Mouse (Mus musculus): ENCODE measurements around the gene Carm1. TPM values are rescaled to one million over a fixed set of nuclear protein-coding genes. Genes with fewer than 3 reads are reported as not detected.
A peak's percentile ranks its signal among the peaks of the same experiment; 100 is the strongest.

The Carm1 gene
- total and polyA plus RNA-seq, 2 experiments from 2014 or later: 25.0 to 84.9 TPM

GRCm38 (mm10) chr9:21598198-21598597 lies 51.5 kb downstream of the Carm1 start:
- ATAC-seq (no peak), DNase-seq (ENCODE audit: low spot score) (peak; percentile 45)
- Histone ChIP-seq H3K36me3 (ENCODE audit: insufficient read depth, low read length) (peaks cover 4% of the 10 kb centered on the region; the same call in 1 of the 2 replicates), H3K4me3 (ENCODE audit: low read length) (no peak overlapping the region), H3K4me1 (ENCODE audit: insufficient read depth, low read length) (no peaks in the 10 kb centered on the region), H3K27me3 (ENCODE audit: insufficient read depth, low read length) (no peaks in the 10 kb centered on the region), H3K4me2 (ENCODE audit: low read depth, low read length) (no peak overlapping the region), H3K9ac (replicated peaks; ENCODE audit: low read length) (no peak overlapping the region), H3K27ac (no peak overlapping the region), H3K9me3 (ENCODE audit: low read length) (no peaks in the 10 kb centered on the region)
- 43% methylated on average over 2 of the region's 2 CpGs for WGBS
- TF ChIP-seq CTCF (IDR thresholded peaks at IDR 0.05; ENCODE audit: low read depth): peak; percentile 48

GRCm38 (mm10) chr9:21600186-21600585 lies 53.5 kb downstream of the Carm1 start:
- no peak for TF ChIP-seq CTCF (IDR thresholded peaks at IDR 0.05; ENCODE audit: low read depth)
- no peak overlapping the region for H3K27ac ChIP-seq
- DNase-seq (ENCODE audit: low spot score) (no peak), ATAC-seq (no peak)
- peaks cover 4% of the 10 kb centered on the region; the same call in 1 of the 2 replicates for H3K36me3 ChIP-seq (ENCODE audit: insufficient read depth, low read length)
- 83% methylated on average over 3 of the region's 3 CpGs for WGBS
- no peak overlapping the region for H3K9ac ChIP-seq (replicated peaks; ENCODE audit: low read length)
- no peaks in the 10 kb centered on the region for H3K4me1 ChIP-seq (ENCODE audit: insufficient read depth, low read length)
- H3K4me3 ChIP-seq (ENCODE audit: low read length): no peak overlapping the region
- H3K4me2 ChIP-seq (ENCODE audit: low read depth, low read length): no peak overlapping the region
- H3K9me3 ChIP-seq (ENCODE audit: low read length): no peaks in the 10 kb centered on the region
- H3K27me3 ChIP-seq (ENCODE audit: insufficient read depth, low read length): no peaks in the 10 kb centered on the region

- DNase-seq (ENCODE audit: low spot score): no peak
- no peak for ATAC-seq
- no peak overlapping the region for H3K27ac ChIP-seq
- no peaks in the 10 kb centered on the region for H3K4me1 ChIP-seq (ENCODE audit: insufficient read depth, low read length)
- no peaks in the 10 kb centered on the region for H3K27me3 ChIP-seq (ENCODE audit: insufficient read depth, low read length)
- H3K36me3 ChIP-seq (ENCODE audit: insufficient read depth, low read length): no peaks in the 10 kb centered on the region
- no peaks in the 10 kb centered on the region for H3K9me3 ChIP-seq (ENCODE audit: low read length)
- no peak overlapping the region for H3K4me3 ChIP-seq (ENCODE audit: low read length)
- no peak overlapping the region for H3K4me2 ChIP-seq (ENCODE audit: low read depth, low read length)
- TF ChIP-seq CTCF (IDR thresholded peaks at IDR 0.05; ENCODE audit: low read depth): no peak
- WGBS: 85% methylated on average over 2 of the region's 2 CpGs
- no peak overlapping the region for H3K9ac ChIP-seq (replicated peaks; ENCODE audit: low read length)
These were observed 54.4 kb downstream of the Carm1 start for GRCm38 (mm10) chr9:21601073-21601472.

- Histone ChIP-seq H3K27me3 (ENCODE audit: insufficient read depth, low read length) (no peaks in the 10 kb centered on the region), H3K4me2 (ENCODE audit: low read depth, low read length) (no peak overlapping the region), H3K9ac (replicated peaks; ENCODE audit: low read length) (no peak overlapping the region), H3K9me3 (ENCODE audit: low read length) (no peaks in the 10 kb centered on the region), H3K36me3 (ENCODE audit: insufficient read depth, low read length) (no peaks in the 10 kb centered on the region), H3K27ac (no peak overlapping the region), H3K4me1 (ENCODE audit: insufficient read depth, low read length) (no peaks in the 10 kb centered on the region), H3K4me3 (ENCODE audit: low read length) (no peak overlapping the region)
- peak; percentile 85 for TF ChIP-seq CTCF (IDR thresholded peaks at IDR 0.05; ENCODE audit: low read depth)
- peak; percentile 69 for ATAC-seq
- WGBS: 47% methylated on average over 10 of the region's 10 CpGs
- peak; percentile 87 for DNase-seq (ENCODE audit: low spot score)
These were observed 55.2 kb downstream of the Carm1 start for GRCm38 (mm10) chr9:21601722-21602399.

- H3K36me3 ChIP-seq (ENCODE audit: insufficient read depth, low read length): no peaks in the 10 kb centered on the region
- H3K27ac ChIP-seq: no peak overlapping the region
- no peak for ATAC-seq
- no peaks in the 10 kb centered on the region for H3K9me3 ChIP-seq (ENCODE audit: low read length)
- no peak for DNase-seq (ENCODE audit: low spot score)
- no peak for TF ChIP-seq CTCF (IDR thresholded peaks at IDR 0.05; ENCODE audit: low read depth)
- no peak overlapping the region for H3K9ac ChIP-seq (replicated peaks; ENCODE audit: low read length)
- H3K4me3 ChIP-seq (ENCODE audit: low read length): no peak overlapping the region
- H3K4me2 ChIP-seq (ENCODE audit: low read depth, low read length): no peak overlapping the region
- H3K4me1 ChIP-seq (ENCODE audit: insufficient read depth, low read length): no peaks in the 10 kb centered on the region
- no peaks in the 10 kb centered on the region for H3K27me3 ChIP-seq (ENCODE audit: insufficient read depth, low read length)
- WGBS: 78% methylated on average over 5 of the region's 5 CpGs
These were observed 57.4 kb downstream of the Carm1 start for GRCm38 (mm10) chr9:21604119-21604518.

DNA sequence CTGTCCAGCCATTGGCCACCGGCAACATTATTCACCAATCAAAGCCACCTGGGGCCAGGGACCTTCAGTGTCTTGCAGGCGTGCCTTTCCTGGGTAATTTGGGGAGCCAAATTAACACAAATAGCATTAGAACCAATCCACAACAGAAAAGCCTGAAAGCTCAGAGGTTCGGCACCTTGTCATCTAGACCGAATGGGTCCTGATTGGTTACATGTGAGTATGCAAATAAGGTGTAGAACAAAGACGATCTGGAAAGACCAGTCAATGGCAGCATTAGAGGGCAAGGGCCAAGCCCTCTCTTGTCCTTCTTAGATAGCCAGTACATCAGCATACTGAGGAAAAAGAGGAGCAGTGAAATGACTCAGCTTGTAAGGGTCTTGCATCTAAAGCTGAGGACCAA lies 59.2 kb downstream of the Carm1 start:
- H3K9me3 ChIP-seq (ENCODE audit: low read length): no peaks in the 10 kb centered on the region
- H3K4me2 ChIP-seq (ENCODE audit: low read depth, low read length): no peak overlapping the region
- H3K27me3 ChIP-seq (ENCODE audit: insufficient read depth, low read length): no peaks in the 10 kb centered on the region
- H3K4me3 ChIP-seq (ENCODE audit: low read length): no peak overlapping the region
- no peak overlapping the region for H3K27ac ChIP-seq
- WGBS: 72% methylated on average over 5 of the region's 5 CpGs
- DNase-seq (ENCODE audit: low spot score): no peak
- H3K9ac ChIP-seq (replicated peaks; ENCODE audit: low read length): no peak overlapping the region
- no peak for TF ChIP-seq CTCF (IDR thresholded peaks at IDR 0.05; ENCODE audit: low read depth)
- no peaks in the 10 kb centered on the region for H3K36me3 ChIP-seq (ENCODE audit: insufficient read depth, low read length)
- ATAC-seq: no peak
- H3K4me1 ChIP-seq (ENCODE audit: insufficient read depth, low read length): no peaks in the 10 kb centered on the region

DNA sequence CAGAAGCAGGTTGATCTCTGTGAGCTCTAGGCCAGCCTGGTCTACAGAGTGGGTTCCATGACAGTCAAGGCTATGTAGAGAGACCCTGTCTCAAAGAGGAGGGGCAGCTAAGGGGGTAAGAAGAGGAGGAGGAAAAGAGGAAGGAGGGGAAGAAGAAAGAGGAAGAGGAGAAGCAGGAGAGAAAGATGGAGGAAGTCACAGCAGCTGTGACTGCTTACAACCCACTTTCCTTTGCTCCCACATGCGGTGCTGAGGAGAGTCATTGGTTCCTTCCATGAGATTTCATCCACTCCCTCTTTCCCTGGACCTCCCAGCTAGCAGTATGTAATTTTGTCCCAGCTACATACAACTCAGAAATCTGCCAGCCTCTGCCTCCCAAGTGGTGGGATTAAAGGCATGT lies 60.0 kb downstream of the Carm1 start:
- H3K27me3 ChIP-seq (ENCODE audit: insufficient read depth, low read length): no peaks in the 10 kb centered on the region
- no peak for TF ChIP-seq CTCF (IDR thresholded peaks at IDR 0.05; ENCODE audit: low read depth)
- ATAC-seq (no peak), DNase-seq (ENCODE audit: low spot score) (no peak)
- no peak overlapping the region for H3K27ac ChIP-seq
- H3K4me3 ChIP-seq (ENCODE audit: low read length): no peak overlapping the region
- H3K4me2 ChIP-seq (ENCODE audit: low read depth, low read length): no peak overlapping the region
- H3K9ac ChIP-seq (replicated peaks; ENCODE audit: low read length): no peak overlapping the region
- 88% methylated on average over 1 of the region's 1 CpGs for WGBS
- H3K36me3 ChIP-seq (ENCODE audit: insufficient read depth, low read length): no peaks in the 10 kb centered on the region
- no peaks in the 10 kb centered on the region for H3K9me3 ChIP-seq (ENCODE audit: low read length)
- no peaks in the 10 kb centered on the region for H3K4me1 ChIP-seq (ENCODE audit: insufficient read depth, low read length)

All from hindbrain, postnatal 0 days (tissue).